Mouse (Mus musculus): ENCODE data around the gene Klrb1c.

- TF ChIP-seq CTCF (IDR thresholded peaks at IDR 0.05; ENCODE audit: extremely low read depth, insufficient read depth, low read length) (no peak), POLR2A (IDR thresholded peaks at IDR 0.05; ENCODE audit: extremely low read depth, insufficient read depth, low read length) (no peak)
These were observed 47.4 kb upstream of the Klrb1c start for GRCm38 (mm10) chr6:128836191-128836954.

Data from cortical plate, adult 2 months (tissue).